Mouse (Mus musculus): ENCODE data around the gene H2al1b.
"Not testable (repeated sequence)": the region's sequence is repeated elsewhere in the genome, so short reads cannot be mapped to it uniquely, and the experiment has no call there.

The H2al1b gene

GRCm38 (mm10) chrX:11302132-11302531 is at the start of gene H2al1b:
TSS of gene H2al1b (plus strand) at chrX:11302432.
- not testable (repeated sequence) for DNase-seq

- no peak for DNase-seq
Measured at GRCm38 (mm10) chrX:11254062-11254461, 48.2 kb upstream of the H2al1b start.

DNA sequence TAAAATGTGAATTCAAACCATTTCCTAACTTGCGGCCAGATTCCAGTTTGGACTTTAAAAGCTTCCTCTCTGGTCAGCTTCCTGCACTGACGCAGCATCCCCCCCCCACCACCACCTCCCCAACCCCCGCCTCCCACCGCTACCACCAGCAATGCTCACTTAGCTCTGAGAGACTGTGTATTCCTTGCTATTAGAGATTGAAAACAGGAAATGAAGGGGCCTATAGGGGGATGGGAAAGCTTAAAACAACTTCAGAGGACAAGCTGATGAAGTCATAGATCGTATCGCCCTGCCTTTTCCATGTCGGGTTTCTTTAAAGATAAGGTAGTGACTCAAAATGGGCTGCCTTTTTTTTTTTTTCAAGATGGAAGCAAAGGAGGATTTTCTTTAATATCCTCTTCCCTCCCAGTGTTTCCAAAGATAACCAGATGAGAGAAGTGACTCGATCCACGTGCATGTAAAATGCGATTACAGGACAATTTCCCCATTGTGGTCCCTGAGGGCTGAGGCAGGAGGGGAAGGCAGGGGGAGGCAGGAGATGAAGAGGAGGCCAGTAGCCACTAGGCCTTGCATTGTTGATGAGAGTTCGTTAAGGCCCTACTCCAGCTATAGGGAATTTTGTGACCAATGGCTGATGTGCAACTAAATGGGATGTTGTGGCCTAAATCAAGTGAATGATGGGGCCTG is 47.6 kb upstream of the H2al1b start:
- DNase-seq, result no peak

DNA sequence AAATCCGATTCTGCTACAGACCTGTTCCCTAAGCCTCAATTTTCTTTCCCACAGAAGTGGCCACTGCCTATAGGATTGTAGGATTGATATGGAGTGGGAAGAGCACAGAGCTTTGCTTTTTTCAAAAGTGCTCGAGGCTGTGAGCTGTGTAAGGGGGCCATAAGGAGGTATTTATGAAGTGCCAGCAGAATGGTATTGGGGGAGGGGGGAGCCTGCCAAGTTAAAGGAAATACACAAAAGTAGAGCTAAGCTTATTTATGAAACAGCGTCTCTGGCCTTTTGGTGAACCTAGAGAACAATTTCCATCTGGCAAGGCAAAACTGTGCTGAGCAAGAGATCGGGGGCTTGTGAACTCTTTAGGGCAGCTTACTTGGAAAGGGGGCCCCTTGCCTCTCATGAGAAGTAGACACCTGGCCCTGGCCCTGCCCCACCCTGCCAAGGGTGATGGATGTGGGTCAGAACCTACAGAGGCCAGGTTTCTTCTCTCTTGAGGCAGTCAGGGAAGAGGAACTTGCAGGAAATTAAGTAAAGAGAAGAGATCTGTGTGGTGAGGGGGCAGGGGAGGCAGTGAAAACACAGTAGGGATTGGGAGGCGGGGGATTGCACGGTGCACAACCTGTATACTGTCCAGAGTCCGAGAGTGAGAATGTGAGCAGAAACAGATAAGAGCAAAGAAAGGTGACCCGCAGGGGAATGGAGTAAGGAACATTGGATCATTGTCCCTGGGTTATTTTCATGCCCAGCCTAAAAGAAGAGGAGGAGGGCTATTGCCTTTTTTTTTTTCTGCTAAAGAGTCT is 46.5 kb upstream of the H2al1b start:
- DNase-seq, result no peak

- no peak for DNase-seq
Measured at GRCm38 (mm10) chrX:11264918-11265317, 37.3 kb upstream of the H2al1b start.

DNA sequence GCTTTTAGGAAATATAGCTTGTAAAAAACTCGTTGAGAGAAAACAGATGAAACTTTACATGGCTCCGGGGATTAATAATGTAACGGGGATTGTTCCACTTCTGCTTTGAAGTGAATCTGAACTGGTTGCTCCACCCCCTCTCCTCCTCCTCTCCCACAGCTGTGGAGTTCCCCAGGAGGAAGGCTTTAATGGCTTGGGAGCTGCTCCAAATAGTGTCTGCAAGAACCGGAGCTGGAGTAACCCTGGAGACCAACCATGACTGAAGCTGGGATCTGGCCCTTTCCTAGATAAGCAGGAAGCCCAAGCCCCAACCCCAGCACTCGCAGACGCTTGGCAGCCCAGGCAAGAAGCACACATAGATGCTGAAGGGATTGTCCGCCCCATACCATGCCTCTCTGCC is 34.4 kb upstream of the H2al1b start:
- peak; percentile 6 to 33 for DNase-seq

- DNase-seq, result no peak
Measured at GRCm38 (mm10) chrX:11269074-11269473, 33.2 kb upstream of the H2al1b start.

GRCm38 (mm10) chrX:11273190-11273589 is 29.0 kb upstream of the H2al1b start:
- DNase-seq, result no peak

DNA sequence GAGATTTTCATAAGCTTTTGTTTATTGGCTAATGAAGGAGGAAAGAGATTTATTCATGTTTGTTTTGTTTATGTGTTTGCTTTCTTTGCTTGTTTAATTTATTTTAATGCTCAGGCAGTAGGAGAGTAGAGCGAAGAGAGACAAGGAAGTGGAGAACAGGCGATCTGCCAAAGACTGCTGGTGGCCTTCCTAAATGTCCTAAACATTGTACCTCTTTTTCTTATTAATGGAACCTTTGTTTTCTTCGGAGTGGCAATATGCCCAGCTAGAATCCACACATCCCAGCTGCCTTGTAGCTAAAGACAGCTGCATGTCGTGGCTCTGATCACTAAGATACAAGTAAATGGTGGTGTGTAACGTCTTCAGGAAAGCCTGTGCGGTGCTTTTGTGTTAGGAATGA is 25.1 kb upstream of the H2al1b start:
- no peak for DNase-seq

- no peak for DNase-seq
Measured at GRCm38 (mm10) chrX:11280741-11281140, 21.5 kb upstream of the H2al1b start.

GRCm38 (mm10) chrX:11288306-11288882 is 13.8 kb upstream of the H2al1b start:
- peak in 1 of 2 experiments; percentile 4 for DNase-seq

GRCm38 (mm10) chrX:11289244-11289643 is 13.0 kb upstream of the H2al1b start:
- no peak for DNase-seq

DNA sequence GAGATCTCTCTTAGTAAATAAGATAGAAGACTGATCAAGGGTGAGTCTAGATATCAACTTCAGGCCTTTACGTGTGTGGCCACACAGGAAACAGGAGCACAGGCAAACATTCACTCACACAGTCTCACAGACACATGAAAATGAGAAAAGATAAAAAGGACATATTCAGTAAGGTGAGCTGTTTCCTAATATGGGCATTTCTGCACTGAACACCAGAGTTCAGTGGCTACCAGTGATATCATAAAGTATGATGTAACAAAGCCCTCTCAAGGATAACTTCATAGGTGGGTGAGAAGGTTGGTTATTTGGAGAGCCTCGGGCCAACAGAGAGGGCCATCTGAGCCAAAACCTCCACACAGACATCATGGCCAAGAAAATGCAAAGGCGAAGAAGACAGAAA is 3.3 kb upstream of the H2al1b start, which contains the start of gene H2al1a:
Gene H2al1a, plus strand, starts transcription at position 301 of the 400 bp plus-strand sequence.
- DNase-seq, result not testable (repeated sequence)

GRCm38 (mm10) chrX:11305355-11305754 is 3.1 kb downstream of the H2al1b start, which contains the start of gene H2al1c:
TSS of gene H2al1c (plus strand) at chrX:11305655.
- not testable (repeated sequence) for DNase-seq

DNA sequence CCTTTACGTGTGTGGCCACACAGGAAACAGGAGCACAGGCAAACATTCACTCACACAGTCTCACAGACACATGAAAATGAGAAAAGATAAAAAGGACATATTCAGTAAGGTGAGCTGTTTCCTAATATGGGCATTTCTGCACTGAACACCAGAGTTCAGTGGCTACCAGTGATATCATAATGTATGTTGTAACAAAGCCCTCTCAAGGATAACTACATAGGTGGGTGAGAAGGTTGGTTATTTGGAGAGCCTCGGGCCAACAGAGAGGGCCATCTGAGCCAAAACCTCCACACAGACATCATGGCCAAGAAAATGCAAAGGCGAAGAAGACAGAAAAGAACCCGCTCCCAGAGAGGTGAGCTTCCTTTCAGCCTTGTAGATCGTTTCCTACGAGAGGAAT is 6.3 kb downstream of the H2al1b start, which contains the start of gene H2al1d:
Gene H2al1d, plus strand, starts transcription at position 301 of the 400 bp plus-strand sequence.
- DNase-seq, result not testable (repeated sequence)

GRCm38 (mm10) chrX:11311634-11312033 is 9.4 kb downstream of the H2al1b start, which contains the start of gene H2al1e:
TSS of gene H2al1e (plus strand) at chrX:11311934.
- not testable (repeated sequence) for DNase-seq

GRCm38 (mm10) chrX:11314858-11315257 is 12.6 kb downstream of the H2al1b start, which contains the start of gene H2al1f:
TSS of gene H2al1f (plus strand) at chrX:11315158.
- DNase-seq, result not testable (repeated sequence)

- DNase-seq, result not testable (repeated sequence)
Measured at GRCm38 (mm10) chrX:11317956-11318355, 15.7 kb downstream of the H2al1b start, which contains the start of gene H2al1g. TSS of gene H2al1g (plus strand) at chrX:11318256.

- DNase-seq, result not testable (repeated sequence)
Measured at GRCm38 (mm10) chrX:11321192-11321591, 19.0 kb downstream of the H2al1b start, which contains the start of gene H2al1h. TSS of gene H2al1h (plus strand) at chrX:11321492.

DNA sequence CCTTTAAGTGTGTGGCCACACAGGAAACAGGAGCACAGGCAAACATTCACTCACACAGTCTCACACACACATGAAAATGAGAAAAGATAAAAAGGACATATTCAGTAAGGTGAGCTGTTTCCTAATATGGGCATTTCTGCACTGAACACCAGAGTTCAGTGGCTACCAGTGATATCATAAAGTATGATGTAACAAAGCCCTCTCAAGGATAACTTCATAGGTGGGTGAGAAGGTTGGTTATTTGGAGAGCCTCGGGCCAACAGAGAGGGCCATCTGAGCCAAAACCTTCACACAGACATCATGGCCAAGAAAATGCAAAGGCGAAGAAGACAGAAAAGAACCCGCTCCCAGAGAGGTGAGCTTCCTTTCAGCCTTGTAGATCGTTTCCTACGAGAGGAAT is 22.1 kb downstream of the H2al1b start, which contains the start of gene H2al1i:
Gene H2al1i, plus strand, starts transcription at position 301 of the 400 bp plus-strand sequence.
- not testable (repeated sequence) for DNase-seq

- not testable (repeated sequence) for DNase-seq
Measured at GRCm38 (mm10) chrX:11327522-11327921, 25.3 kb downstream of the H2al1b start, which contains the start of gene H2al1j. TSS of gene H2al1j (plus strand) at chrX:11327822.

DNA sequence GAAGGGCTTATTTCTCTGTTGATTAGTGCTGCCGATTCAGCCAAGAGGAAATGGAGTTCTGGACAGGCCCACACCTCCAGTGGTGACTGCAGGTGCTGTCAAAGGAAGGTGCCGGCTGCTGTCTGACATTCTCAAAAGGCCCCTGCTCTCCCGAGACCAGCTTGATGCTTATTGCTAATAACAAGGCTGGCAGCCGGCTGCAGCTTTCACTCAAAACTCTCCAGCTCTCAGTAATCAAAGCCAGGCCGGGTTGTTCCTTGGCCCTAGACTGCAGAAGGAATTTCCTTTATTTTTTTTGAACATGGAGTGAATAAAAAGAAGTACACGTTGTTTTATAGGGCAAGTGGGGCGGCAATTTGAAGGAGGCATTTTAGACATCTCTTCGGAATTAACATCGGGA is 43.5 kb downstream of the H2al1b start:
- no peak for DNase-seq

GRCm38 (mm10) chrX:11346756-11347155 is 44.5 kb downstream of the H2al1b start:
- no peak for DNase-seq
